Mouse (Mus musculus): ENCODE data around the gene Gm17349. TPM values are rescaled to one million over a fixed set of nuclear protein-coding genes. Genes with fewer than 3 reads are reported as not detected.

Gene Gm17349
- polyA plus RNA-seq, 1 experiment, result not detected

DNA sequence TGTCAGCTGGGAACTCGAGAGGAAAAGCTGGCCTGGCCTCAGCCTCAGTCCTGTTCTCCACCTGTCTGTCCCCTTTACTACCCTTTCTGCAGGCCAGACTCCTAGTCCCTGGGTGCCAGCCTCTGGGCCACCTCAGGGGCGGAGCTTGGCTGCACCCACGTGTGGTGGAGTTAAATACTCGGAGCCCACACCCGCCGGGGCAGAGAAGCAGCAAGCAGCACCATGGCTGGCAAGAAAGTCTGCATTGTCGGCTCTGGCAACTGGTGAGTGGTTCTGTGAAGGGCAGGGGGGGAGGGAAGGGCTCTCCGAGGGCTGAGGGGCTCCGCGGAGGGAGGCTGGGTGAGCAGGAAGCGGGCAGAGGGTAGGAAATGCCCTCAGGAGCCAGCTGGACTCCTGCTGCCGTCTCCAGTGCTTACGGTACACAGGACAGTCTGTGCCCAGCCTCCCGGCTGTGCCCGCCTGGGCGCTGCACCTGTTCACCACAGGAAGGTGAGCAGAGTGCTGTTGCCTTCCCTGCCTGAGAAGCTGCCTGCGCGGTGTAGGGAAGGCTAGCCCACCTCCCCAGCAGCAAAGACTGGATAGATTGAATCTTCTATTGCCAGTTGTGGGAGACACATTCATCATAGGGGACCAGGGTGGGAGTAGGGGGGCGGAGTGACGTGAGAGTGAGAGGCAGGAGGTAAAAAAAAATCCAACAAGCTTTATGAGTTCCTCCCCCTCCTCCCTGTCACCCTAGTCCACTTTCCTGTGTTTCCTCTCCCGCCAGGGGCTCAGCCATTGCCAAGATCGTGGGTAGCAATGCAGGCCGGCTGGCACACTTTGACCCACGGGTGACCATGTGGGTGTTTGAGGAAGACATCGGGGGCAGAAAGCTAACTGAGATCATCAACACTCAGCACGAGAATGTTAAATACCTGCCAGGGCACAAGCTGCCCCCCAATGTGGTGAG is 12.4 kb upstream of the Gm17349 start, which contains the start of gene Gpd1:
Gene Gpd1 (plus strand): TSS at position 130 of the 949 bp plus-strand sequence.
- peaks cover 28% of the 10 kb centered on the region for H3K36me3 ChIP-seq (ENCODE audit: control insufficient read depth, insufficient read depth)
- H3K79me2 ChIP-seq (ENCODE audit: control insufficient read depth, insufficient read depth), result no peaks in the 10 kb centered on the region
- no peak for TF ChIP-seq MAX (IDR thresholded peaks at IDR 0.05)
- no peak for TF ChIP-seq CEBPB (IDR thresholded peaks at IDR 0.05; ENCODE audit: low read depth)
- no peak for TF ChIP-seq MYOG (IDR thresholded peaks at IDR 0.05; ENCODE audit: control insufficient read depth, extremely low read depth, insufficient read length)
- TF ChIP-seq USF1 (IDR thresholded peaks at IDR 0.05; ENCODE audit: low read depth), result no peak
- no peak for TF ChIP-seq FOSL1 (IDR thresholded peaks at IDR 0.05; ENCODE audit: insufficient read depth, low read length, poor library complexity, severe bottlenecking)
- no peak for TF ChIP-seq MYOD1 (IDR thresholded peaks at IDR 0.05; ENCODE audit: control insufficient read depth, insufficient read length, low read depth)
- no peak for TF ChIP-seq CTCF (IDR thresholded peaks at IDR 0.05; ENCODE audit: control insufficient read depth, insufficient read depth, insufficient read length)
- no peaks in the 10 kb centered on the region for H3K79me3 ChIP-seq (ENCODE audit: low read depth)
- H3K27me3 ChIP-seq (ENCODE audit: control insufficient read depth, insufficient read depth, insufficient read length), result no peaks in the 10 kb centered on the region
- no peak within 1 kb of the TSS for H3K4me3 ChIP-seq (ENCODE audit: insufficient read depth, poor library complexity, severe bottlenecking)
- no peak within 1 kb of the TSS for H3ac ChIP-seq (ENCODE audit: control insufficient read depth, insufficient read length, low read depth)

DNA sequence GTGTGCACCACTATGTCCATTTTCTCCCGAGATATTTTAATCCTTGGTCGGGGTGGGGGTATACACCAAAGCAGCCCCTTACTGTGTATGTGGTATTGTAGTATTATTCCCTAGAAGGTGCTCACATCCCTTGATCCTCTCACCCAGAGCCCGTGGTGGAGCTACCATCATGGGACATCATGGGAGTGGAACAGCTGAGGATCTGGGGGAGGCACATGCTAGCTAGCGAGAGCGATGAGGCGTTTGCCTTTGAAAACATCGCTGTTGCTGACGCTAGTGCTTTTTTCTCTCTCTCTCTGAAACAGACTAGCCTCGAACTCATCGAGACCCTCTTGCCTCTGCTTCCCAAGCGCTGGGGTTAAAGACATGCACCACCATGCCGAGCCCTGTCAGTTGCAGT is 11.5 kb upstream of the Gm17349 start:
- H3ac ChIP-seq (ENCODE audit: control insufficient read depth, insufficient read length, low read depth), result no peak overlapping the region
- no peaks in the 10 kb centered on the region for H3K79me3 ChIP-seq (ENCODE audit: low read depth)
- no peaks in the 10 kb centered on the region for H3K27me3 ChIP-seq (ENCODE audit: control insufficient read depth, insufficient read depth, insufficient read length)
- H3K79me2 ChIP-seq (ENCODE audit: control insufficient read depth, insufficient read depth), result no peaks in the 10 kb centered on the region
- TF ChIP-seq USF1 (IDR thresholded peaks at IDR 0.05; ENCODE audit: low read depth) (no peak), MYOD1 (IDR thresholded peaks at IDR 0.05; ENCODE audit: control insufficient read depth, insufficient read length, low read depth) (no peak), CEBPB (IDR thresholded peaks at IDR 0.05; ENCODE audit: low read depth) (no peak), MAX (IDR thresholded peaks at IDR 0.05) (no peak), CTCF (IDR thresholded peaks at IDR 0.05; ENCODE audit: control insufficient read depth, insufficient read depth, insufficient read length) (no peak), FOSL1 (IDR thresholded peaks at IDR 0.05; ENCODE audit: insufficient read depth, low read length, poor library complexity, severe bottlenecking) (no peak)
- H3K36me3 ChIP-seq (ENCODE audit: control insufficient read depth, insufficient read depth), result peaks cover 36% of the 10 kb centered on the region
- H3K4me3 ChIP-seq (ENCODE audit: insufficient read depth, poor library complexity, severe bottlenecking), result no peak overlapping the region

DNA sequence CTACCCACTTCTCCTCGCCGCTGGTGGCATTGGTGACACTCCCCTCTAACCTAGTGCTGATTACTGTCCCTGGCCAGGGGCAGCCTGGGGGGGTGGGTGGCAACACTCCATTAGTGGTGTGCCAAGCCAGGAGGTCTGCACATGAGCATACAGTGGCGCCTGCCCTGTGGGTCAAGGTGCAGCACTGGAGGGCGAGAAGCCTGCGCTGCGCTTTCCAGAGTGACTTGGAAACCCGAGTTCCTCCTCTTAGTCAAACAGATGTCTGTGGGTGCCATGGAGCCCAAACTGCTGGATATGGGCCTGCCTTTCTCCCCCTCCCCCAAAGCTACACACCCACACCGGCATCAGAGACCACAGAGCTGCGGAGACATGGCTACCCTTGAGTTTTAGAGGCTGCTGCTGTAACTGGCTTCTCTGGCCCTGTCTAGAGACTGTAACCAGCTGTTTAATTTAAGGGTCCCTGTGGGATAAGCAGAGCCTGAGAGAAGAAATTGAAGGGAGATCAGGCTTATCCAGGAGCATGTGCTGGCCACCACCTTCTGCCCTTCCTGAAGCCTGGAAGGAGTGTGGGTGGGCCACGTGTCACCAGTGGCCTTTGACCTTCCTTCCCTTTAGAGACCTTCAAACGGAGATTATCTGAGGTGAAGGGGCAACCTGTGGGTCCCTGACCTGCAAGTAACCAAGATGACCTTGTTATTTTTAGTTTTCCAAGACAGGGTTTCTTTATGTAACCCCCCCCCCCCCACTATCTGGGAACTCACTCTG is 10.9 kb upstream of the Gm17349 start:
- Histone ChIP-seq H3K79me2 (ENCODE audit: control insufficient read depth, insufficient read depth) (no peaks in the 10 kb centered on the region), H3ac (ENCODE audit: control insufficient read depth, insufficient read length, low read depth) (no peak overlapping the region), H3K79me3 (ENCODE audit: low read depth) (no peaks in the 10 kb centered on the region), H3K4me3 (ENCODE audit: insufficient read depth, poor library complexity, severe bottlenecking) (no peak overlapping the region), H3K27me3 (ENCODE audit: control insufficient read depth, insufficient read depth, insufficient read length) (no peaks in the 10 kb centered on the region), H3K36me3 (ENCODE audit: control insufficient read depth, insufficient read depth) (peaks cover 42% of the 10 kb centered on the region)
- TF ChIP-seq MYOG (IDR thresholded peaks at IDR 0.05; ENCODE audit: control insufficient read depth, extremely low read depth, insufficient read length) (no peak), CEBPB (IDR thresholded peaks at IDR 0.05; ENCODE audit: low read depth) (no peak), MAX (IDR thresholded peaks at IDR 0.05) (no peak), MYOD1 (IDR thresholded peaks at IDR 0.05; ENCODE audit: control insufficient read depth, insufficient read length, low read depth) (no peak), FOSL1 (IDR thresholded peaks at IDR 0.05; ENCODE audit: insufficient read depth, low read length, poor library complexity, severe bottlenecking) (no peak), CTCF (IDR thresholded peaks at IDR 0.05; ENCODE audit: control insufficient read depth, insufficient read depth, insufficient read length) (no peak), USF1 (IDR thresholded peaks at IDR 0.05; ENCODE audit: low read depth) (no peak)

DNA sequence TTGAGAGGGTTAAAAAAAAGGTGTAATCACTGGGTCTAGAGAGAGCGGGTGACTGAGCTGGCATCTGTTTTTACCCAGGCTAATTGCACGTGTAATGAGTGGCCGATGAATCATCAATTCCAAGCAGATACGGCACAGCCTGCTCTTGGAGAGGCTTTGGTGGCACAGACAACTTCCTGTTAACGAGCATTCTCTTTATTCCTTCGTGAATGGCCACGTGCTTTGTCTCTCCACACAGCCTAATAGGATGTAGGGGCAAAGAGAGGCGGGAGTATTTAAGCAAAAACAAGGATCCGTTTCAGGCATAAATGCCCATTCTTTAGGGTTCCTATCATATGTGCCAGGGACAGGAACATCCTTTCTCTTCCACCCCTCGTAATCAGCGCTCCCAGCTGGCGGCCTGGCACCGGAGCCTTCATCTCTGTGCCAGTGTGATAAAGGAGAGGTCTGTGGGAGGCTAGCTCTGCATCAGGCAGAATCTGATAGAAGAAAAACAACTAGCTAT is 10.1 kb upstream of the Gm17349 start:
- Histone ChIP-seq H3K79me3 (ENCODE audit: low read depth) (no peaks in the 10 kb centered on the region), H3ac (ENCODE audit: control insufficient read depth, insufficient read length, low read depth) (no peak overlapping the region), H3K36me3 (ENCODE audit: control insufficient read depth, insufficient read depth) (peaks cover 50% of the 10 kb centered on the region), H3K4me3 (ENCODE audit: insufficient read depth, poor library complexity, severe bottlenecking) (no peak overlapping the region), H3K79me2 (ENCODE audit: control insufficient read depth, insufficient read depth) (no peaks in the 10 kb centered on the region), H3K27me3 (ENCODE audit: control insufficient read depth, insufficient read depth, insufficient read length) (no peaks in the 10 kb centered on the region)
- TF ChIP-seq MYOD1 (IDR thresholded peaks at IDR 0.05; ENCODE audit: control insufficient read depth, insufficient read length, low read depth) (peak; percentile 23), USF1 (IDR thresholded peaks at IDR 0.05; ENCODE audit: low read depth) (no peak)

DNA sequence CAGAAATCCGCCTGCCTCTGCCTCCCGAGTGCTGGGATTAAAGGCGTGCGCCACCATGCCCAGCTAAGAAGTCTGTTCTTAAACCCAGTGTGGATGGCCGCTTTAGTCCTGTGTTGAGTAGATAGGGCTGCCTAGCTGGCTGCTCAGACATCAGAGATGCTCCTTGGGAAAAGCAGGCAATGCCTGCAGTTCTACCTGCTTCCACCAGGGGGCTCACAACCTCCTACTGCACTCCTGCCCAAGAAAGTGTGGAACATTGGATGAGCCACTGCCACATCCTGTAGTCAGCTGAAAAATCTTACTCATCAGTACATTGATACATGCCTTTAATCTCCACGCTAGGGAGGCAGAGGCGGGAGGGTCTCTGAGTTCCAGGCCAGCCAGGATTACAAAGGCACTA is 9.6 kb upstream of the Gm17349 start:
- H3K27me3 ChIP-seq (ENCODE audit: control insufficient read depth, insufficient read depth, insufficient read length), result no peaks in the 10 kb centered on the region
- H3K79me3 ChIP-seq (ENCODE audit: low read depth), result no peaks in the 10 kb centered on the region
- TF ChIP-seq USF1 (IDR thresholded peaks at IDR 0.05; ENCODE audit: low read depth), result no peak
- TF ChIP-seq FOSL1 (IDR thresholded peaks at IDR 0.05; ENCODE audit: insufficient read depth, low read length, poor library complexity, severe bottlenecking), result no peak
- TF ChIP-seq MAX (IDR thresholded peaks at IDR 0.05), result peak; percentile 31
- TF ChIP-seq MYOD1 (IDR thresholded peaks at IDR 0.05; ENCODE audit: control insufficient read depth, insufficient read length, low read depth), result no peak
- no peak for TF ChIP-seq CEBPB (IDR thresholded peaks at IDR 0.05; ENCODE audit: low read depth)
- no peak for TF ChIP-seq MYOG (IDR thresholded peaks at IDR 0.05; ENCODE audit: control insufficient read depth, extremely low read depth, insufficient read length)
- peak; percentile 87 for TF ChIP-seq CTCF (IDR thresholded peaks at IDR 0.05; ENCODE audit: control insufficient read depth, insufficient read depth, insufficient read length)
- H3K36me3 ChIP-seq (ENCODE audit: control insufficient read depth, insufficient read depth), result peaks cover 56% of the 10 kb centered on the region
- H3K79me2 ChIP-seq (ENCODE audit: control insufficient read depth, insufficient read depth), result no peaks in the 10 kb centered on the region
- H3K4me3 ChIP-seq (ENCODE audit: insufficient read depth, poor library complexity, severe bottlenecking), result no peak overlapping the region
- no peak overlapping the region for H3ac ChIP-seq (ENCODE audit: control insufficient read depth, insufficient read length, low read depth)
